Mouse (Mus musculus) testis, postnatal 14 days (tissue): ENCODE data around the gene Rps7.

Source experiments
- DNase-seq: peaks from one replicate; pipeline ENCODE4 v3.0.0; 2021; ENCODE audit warnings: low spot score

Rps7 gene

DNA sequence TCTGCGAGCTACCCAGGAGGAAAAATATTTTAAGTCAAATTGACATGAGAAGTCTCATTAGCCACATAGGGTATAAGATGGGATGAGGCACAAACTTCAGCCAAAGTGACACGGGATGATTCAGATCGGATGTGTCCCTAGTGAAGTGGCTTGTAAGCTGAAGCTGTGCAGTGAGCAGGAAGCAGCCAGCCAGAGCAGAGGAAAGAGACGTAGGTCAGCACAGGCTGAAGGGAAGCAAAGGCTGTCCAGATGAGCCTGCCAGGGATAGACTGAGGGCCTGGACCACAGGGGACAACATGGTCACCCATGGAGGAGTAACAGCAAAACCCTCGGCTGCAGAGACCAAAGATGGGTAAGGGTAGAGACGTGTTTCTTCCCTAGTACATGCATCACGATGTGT lies 21.4 kb downstream of the Rps7 start:
- no peak for DNase-seq

DNA sequence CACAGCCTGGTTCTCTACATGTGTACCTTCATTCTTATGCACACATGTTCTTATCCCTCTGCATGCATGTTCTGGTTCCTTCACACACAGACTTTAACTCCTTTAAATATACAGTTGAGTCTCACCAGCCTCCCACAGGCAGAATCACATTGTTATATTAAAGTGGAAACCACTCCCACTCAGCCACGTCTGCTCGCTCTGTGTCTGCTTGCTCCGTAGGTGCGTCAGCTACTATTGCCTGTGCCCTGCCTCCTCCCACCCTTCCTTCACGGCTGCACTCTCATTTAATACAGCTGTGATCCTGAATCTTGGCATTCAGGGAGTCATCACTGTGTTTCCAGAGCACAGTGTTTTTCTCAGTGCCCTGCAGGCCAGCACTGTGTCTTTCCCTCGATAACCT lies 23.4 kb downstream of the Rps7 start:
- DNase-seq, result no peak

DNA sequence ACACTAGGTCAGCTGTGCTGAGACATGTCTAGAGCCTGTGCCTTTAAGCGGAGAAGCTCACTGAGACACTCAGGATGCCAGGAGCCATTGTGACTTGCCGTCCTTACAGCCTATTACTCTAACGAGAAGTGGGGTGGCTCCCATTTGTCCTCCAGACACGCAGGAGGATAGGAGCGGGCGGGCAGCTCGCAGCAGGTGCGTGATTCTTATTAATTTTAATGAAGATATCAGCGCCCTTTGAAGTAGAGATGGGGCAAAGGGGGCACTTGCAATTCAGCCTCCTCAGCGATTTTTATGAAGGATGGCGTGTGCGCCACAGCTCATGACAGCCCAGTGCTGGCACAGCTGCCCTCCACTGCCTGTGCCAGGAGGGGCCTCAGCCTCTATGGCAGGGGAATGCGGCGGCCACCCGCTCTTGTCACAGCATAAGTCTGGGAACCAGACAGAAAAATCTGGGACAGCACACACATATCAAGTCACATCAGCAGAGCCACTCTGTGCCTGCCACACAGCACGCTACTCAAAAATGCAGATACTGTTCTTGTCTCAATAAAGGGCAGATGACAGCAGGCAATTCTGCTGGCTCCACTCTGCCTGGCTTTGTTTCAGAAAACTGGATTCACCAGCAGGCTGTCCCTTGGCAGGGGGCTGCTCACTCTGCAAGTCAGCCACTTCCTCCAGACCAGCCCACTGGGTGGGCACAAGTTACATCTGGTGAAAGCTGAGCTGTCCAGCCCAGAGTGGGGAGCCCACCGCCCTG lies 28.0 kb downstream of the Rps7 start:
- DNase-seq, result no peak

DNA sequence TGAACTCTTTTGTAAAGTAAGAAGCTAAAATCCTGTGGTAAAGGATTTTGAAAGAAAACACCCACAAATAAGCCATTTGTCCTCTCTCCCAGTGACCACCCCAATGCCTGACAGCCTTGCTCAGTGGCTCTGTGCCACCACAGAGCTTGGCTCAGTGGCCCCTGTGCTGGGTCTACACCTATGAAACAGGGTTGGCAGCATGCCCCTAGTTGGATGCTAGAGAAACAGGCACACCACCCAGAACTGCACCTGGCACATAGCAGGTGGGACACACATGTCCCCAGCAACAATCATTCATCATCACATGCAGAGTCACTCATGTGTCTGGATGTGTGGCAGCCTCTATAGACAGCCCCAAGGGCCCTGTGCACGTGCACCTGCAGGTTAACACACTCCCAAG lies 32.3 kb downstream of the Rps7 start:
- no peak for DNase-seq

DNA sequence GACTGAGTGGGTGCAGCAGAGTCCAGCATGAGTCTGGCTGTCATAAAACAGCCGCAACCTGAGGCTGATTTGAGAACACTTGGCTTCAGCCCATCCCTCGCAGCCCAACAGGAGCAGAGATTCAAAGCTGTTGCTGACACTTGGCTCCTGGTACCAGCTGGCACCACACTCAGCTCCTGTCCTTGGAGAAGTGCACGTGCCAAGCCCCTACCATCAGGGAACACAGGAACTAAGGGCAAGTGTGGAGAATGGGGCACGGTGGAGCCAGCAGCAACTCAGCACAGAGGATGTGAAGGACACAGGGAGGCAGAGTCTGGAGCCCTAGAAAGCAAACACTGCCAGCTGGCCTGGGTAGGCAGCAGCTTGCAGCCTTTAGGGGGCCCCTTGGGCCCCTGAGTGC lies 33.5 kb downstream of the Rps7 start:
- DNase-seq, result peak; percentile 21

DNA sequence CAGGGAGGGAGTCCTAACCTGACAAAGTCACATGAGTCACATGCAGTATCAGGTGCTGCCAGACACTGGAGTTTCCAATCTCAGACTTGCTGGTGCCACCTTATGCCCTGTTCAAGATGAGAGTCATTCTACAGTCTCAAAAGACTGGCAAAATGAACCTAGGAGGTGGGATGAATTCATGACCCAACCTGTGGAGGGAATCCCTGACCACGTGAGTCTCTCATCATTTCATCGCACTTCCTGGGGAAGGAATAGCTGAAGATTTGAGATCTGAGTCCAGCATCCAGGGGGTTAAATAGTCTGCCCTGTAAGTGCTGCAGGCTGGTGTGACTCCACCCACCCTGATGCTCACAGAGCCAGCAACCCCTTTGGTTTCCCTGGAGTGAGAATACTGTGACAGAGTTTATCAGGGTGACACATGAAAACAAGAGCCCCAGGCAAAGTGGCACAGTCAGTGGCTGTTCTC lies 37.2 kb downstream of the Rps7 start:
- DNase-seq, result no peak

DNA sequence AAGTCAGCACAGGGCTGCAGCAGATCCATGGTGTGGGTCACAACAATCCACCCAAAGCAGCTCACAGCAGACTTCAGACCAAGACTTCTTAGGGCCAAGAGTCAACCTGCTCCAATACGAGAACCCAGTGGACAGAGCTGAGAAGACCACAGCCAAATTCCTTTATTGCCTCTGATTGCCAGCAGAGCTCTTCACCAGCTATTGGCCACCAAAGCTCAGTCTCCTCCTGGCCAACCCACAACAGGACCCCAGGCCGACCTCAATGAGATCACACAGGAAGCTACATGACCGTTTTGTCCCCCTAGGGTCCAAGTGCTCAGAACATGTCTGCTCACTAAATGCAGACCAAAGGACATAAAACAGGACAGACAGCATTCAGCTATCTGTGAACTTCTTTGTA lies 37.6 kb downstream of the Rps7 start:
- DNase-seq, result no peak

DNA sequence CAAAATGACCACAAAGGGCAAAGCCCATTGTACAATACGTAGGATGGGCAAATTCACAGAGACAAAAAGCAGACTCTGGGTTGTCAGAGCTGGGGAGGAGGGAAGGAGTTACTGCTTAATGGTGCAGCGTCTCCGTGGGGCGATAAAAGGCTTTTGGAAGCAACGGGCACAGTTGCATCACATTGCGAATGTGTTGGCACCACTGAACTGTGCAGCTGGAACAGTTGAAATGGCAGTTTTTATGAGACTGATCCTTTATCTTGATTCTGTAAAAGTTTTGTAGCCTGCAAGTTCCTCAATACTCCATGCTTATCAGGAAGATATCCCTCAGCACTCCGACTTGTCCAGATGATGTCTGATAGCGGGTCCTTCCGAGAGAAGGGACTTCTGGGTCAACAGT lies 38.1 kb downstream of the Rps7 start:
- no peak for DNase-seq

DNA sequence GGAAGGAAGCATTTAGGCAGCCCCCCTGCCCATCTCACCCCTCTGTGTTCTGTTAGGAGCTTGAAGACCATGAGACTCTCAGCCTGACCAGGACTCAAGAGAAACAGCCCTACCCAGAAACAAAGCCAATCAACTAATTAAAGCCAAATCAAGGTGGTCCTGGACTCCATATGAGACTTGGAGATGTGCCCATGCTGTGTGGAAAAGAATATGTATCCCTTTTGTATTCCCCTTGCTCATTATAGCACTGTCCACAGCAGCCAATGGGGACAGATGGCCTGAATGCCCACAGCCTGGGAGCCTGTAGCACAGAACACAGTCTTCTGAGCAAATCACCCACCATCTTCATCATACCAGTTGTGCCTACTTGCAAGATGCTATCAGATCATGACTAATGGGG lies 38.9 kb downstream of the Rps7 start:
- no peak for DNase-seq

DNA sequence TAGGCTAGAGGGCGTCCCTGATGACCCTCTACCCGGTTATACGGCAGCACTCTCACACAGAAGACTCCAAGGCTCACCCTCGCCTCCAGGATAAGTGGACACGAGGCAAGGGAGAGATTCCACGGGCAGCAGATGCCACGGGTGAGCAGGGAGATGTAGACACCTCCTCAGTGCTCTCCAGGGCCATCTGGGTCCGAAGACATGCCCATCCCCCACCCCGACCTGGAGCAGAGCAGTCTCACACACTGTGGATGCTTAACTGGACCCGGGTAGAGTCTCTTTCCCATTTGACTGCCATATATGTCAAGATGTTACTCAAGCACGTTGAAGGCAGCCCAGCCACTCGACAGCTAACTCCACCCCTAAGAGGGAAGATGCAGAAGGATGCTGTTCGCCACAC lies 45.3 kb downstream of the Rps7 start:
- DNase-seq, result no peak

DNA sequence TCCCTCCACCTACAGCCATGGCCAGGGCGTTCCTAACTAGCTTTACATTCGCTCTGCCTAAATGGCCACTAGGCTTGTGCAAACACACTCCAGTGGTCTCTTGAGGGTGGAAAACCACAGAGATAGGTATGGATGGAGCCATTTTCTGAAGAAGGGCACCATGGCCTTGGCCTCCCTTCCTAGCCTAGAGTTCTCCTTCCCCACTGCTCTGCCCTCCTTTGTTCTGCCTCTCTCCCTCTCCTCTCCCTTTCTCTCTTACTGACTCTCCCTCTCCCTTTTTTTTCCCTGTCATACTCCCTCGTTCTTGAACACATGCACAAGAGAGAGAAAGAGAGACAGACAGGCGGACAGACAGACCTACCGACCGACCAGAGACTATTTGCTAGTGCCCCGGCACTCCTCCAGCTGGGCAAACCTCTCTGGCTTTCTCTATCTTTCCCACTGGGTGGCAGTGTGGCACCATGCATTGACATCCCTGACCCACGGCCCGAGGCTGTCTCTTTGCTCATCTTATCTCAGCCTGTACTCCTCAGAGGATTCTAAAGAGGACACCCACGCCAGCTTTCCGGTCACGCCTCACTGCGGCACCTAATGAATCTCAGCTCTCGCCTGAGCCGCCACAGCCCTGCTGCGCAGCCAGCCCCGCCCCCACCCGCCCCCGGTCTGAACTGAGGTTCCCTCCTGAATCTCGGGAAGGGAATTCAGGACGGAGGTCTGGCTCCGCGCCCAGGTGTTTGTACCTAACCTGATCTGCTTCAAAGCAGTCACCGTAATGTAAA lies 46.5 kb downstream of the Rps7 start:
- peak; percentile 81 for DNase-seq

DNA sequence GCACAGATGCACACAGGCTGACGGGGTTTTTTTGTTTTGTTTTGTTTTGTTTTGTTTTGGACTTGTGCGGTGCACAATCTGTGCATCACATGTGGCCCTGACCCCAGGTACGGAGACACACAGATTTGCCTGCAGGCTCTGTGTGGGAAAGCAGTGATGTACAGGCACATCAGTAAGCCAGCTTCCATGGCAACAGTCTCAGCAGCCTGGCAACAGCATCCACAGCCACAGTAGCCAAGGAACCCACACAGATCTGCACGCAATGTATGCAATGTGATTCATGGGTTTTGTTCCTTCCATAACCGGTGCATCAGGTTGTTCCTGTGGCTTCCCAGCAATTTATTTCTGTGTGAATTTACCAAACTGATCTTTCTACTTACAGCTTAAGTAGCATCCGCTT lies 47.8 kb downstream of the Rps7 start:
- DNase-seq, result no peak

DNA sequence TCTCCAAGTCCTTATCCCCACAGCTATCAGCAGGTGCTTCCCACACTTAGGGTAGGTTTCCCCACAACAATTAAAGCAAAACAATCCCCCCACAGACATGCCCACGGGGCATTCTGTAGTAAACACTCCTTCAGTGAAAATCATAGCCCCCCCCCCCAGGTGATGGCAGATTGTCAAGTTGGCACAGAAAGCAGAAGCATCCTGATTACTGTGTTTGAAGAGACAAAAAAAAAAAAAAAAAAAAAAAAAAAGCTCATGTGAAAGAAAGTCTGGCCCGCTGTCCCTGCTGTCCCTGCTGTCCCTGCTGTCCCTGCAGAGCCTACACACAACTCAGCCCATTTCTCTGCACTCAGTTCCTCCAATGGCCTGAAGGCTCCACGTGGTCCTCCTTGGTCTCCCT lies 51.7 kb downstream of the Rps7 start:
- DNase-seq, result no peak

DNA sequence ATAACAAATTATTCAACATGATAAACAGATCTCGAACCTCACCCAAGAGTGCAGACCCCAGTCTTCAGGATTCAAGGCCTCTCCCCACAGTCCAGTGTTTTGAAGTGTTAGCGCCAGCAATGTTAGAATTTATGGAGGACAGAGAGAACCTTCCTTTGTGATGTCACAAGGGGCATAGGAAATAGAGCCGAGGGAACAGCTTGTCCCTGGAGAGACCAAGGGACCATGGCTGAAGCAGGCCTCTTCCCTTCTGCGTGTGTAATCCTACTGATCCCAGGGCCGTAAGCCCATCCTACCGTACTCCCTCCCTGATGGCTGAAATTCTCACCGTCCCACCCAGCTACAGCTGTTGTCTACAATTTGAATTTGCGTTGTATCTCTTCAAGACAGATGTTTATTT lies 53.3 kb downstream of the Rps7 start, which contains the start of gene Allc:
Allc (minus strand) TSS at position 101 of the 400 bp plus-strand sequence.
- no peak for DNase-seq
